In genomic region chr19:44800327-44800726, GRCm38 (mm10) we compare ENCODE assay signal across 23 mouse cellular contexts. TPM values are rescaled to one million over a fixed set of nuclear protein-coding genes. Genes with fewer than 3 reads are reported as not detected.
DNase-seq lines count a peak whose midpoint lies in the region; ATAC-seq and TF ChIP-seq lines count a peak whose summit lies in the region.
"Had no signal": no experiment of that assay in that cellular context is flagged by ENCODE, and none has a peak within 500 bp of the region (broad histone marks: within the 10 kb centered on the region; RNA-seq: fewer than 3 reads in every experiment).

No protein-coding gene starts in this region.

- no peak for ATAC-seq in neural tube, embryonic 15.5 days (ENCODE audit: low FRiP score)
- peak; percentile 38 for ATAC-seq in kidney, postnatal 0 days (replicated peaks; ENCODE audit: low FRiP score, low read depth)
- ATAC-seq: forebrain, embryonic 16.5 days; Patski had no signal

- H3K9me3 ChIP-seq in neural tube, embryonic 15.5 days (replicated peaks), result no peaks in the 10 kb centered on the region
- no peaks in the 10 kb centered on the region for H3K9me3 ChIP-seq in kidney, postnatal 0 days (replicated peaks; ENCODE audit: low read length)
- H3K9me3 ChIP-seq: embryonic facial prominence, embryonic 12.5 days; heart, embryonic 13.5 days; limb, embryonic 12.5 days; liver, embryonic 13.5 days; midbrain, embryonic 10.5 days had no signal

- no peak overlapping the region for H3K9ac ChIP-seq in neural tube, embryonic 15.5 days (replicated peaks)
- H3K9ac ChIP-seq in kidney, postnatal 0 days (ENCODE audit: low read depth, low read length), result 0 out of 2 replicates have a peak overlapping the region, but pooled peaks have one; percentile 8
- H3K9ac ChIP-seq: embryonic facial prominence, embryonic 12.5 days; heart, embryonic 13.5 days; limb, embryonic 12.5 days; liver, embryonic 13.5 days; lung, embryonic 14.5 days had no signal

- 38% methylated on average over 6 of the region's 6 CpGs for WGBS in neural tube, embryonic 15.5 days
- WGBS in kidney, postnatal 0 days, result 22% methylated on average over 6 of the region's 6 CpGs

- peaks cover 2% of the 10 kb centered on the region; the same call in 1 of the 2 replicates for H3K27me3 ChIP-seq in neural tube, embryonic 15.5 days (replicated peaks)
- H3K27me3 ChIP-seq in kidney, postnatal 0 days (ENCODE audit: insufficient read depth, low read length), result no peaks in the 10 kb centered on the region
- H3K27me3 ChIP-seq: embryonic facial prominence, embryonic 12.5 days; Patski had no signal

- TF ChIP-seq CTCF in kidney, postnatal 0 days (IDR thresholded peaks at IDR 0.05; ENCODE audit: low read depth), result no peak

- peak; percentile 68 for DNase-seq in embryo, embryonic 10 days (ENCODE audit: low spot score)
- DNase-seq in embryo, embryonic 9.5 days (ENCODE audit: extremely low spot score), result no peak
- DNase-seq in neural tube, embryonic 10.5 days (ENCODE audit: extremely low spot score, low spot score), result peak; percentile 54
- peak; percentile 40 for DNase-seq in kidney, postnatal 0 days (ENCODE audit: low spot score)
- DNase-seq in yolk sac, embryonic 10.5 days (ENCODE audit: low spot score), result peak; percentile 63
- DNase-seq in thymus, postnatal 25 days, result no peak
- DNase-seq in retina, embryonic 14.5 days (ENCODE audit: low spot score), result no peak
- DNase-seq: adrenal gland, postnatal 25 days; cerebellum, adult 11-12 months; cerebellum, postnatal 14 days; liver, embryonic 13.5 days; lung, embryonic 14.5 days; lung, postnatal 4 days; thymus, postnatal 36 days had no signal

- H3K4me1 ChIP-seq in neural tube, embryonic 15.5 days, result peaks cover 50% of the 10 kb centered on the region
- H3K4me1 ChIP-seq in kidney, postnatal 0 days (replicated peaks; ENCODE audit: insufficient read depth, low read length), result peaks cover 18% of the 10 kb centered on the region
- H3K4me1 ChIP-seq: liver, embryonic 13.5 days had no signal

- no peaks in the 10 kb centered on the region for H3K36me3 ChIP-seq in neural tube, embryonic 15.5 days
- H3K36me3 ChIP-seq in kidney, postnatal 0 days (ENCODE audit: insufficient read depth, low read length), result peaks cover under 1% of the 10 kb centered on the region; the same call in 1 of the 2 replicates
- H3K36me3 ChIP-seq: embryonic facial prominence, embryonic 12.5 days; heart, embryonic 13.5 days; limb, embryonic 12.5 days; liver, embryonic 13.5 days; midbrain, embryonic 10.5 days had no signal

- H3K27ac ChIP-seq in neural tube, embryonic 15.5 days (replicated peaks), result no peak overlapping the region
- peak overlapping the region; percentile 13; the same call in 1 of the 2 replicates for H3K27ac ChIP-seq in kidney, postnatal 0 days
- H3K27ac ChIP-seq: embryonic facial prominence, embryonic 12.5 days; heart, embryonic 13.5 days; limb, embryonic 12.5 days; liver, embryonic 13.5 days; midbrain, embryonic 10.5 days had no signal

- H3K4me3 ChIP-seq in neural tube, embryonic 15.5 days (replicated peaks), result no peak overlapping the region
- H3K4me3 ChIP-seq in kidney, postnatal 0 days (replicated peaks; ENCODE audit: low read depth, low read length), result no peak overlapping the region
- H3K4me3 ChIP-seq: embryonic facial prominence, embryonic 12.5 days; erythroblast, embryonic 14.5 days; heart, embryonic 13.5 days; limb, embryonic 12.5 days; liver, embryonic 13.5 days; midbrain, embryonic 10.5 days had no signal

- no peak overlapping the region for H3K4me2 ChIP-seq in neural tube, embryonic 15.5 days
- no peak overlapping the region for H3K4me2 ChIP-seq in kidney, postnatal 0 days (ENCODE audit: low read length)
- H3K4me2 ChIP-seq: embryonic facial prominence, embryonic 12.5 days; heart, embryonic 13.5 days; limb, embryonic 12.5 days; liver, embryonic 13.5 days; lung, embryonic 14.5 days had no signal

RNA-seq across cellular contexts. Expression of gene Pax2, which starts 44.5 kb away (rescaled TPM):
- polyA plus RNA-seq in neural tube, embryonic 15.5 days (2015; fragmentation: Nextera tagmentation; extraction: Ambion mirVana), result 16.5 and 20.5 TPM in 2 replicates
- 27.4 and 29.6 TPM in 2 replicates for polyA plus RNA-seq in kidney, postnatal 0 days (2015; fragmentation: Nextera tagmentation; extraction: Ambion mirVana)
- polyA plus RNA-seq: erythroblast, embryonic 14.5 days; forebrain, embryonic 16.5 days; heart, embryonic 13.5 days; large intestine, adult 2 months; limb, embryonic 12.5 days; liver, embryonic 13.5 days had no signal

Comparison
In these comparisons a context has a peak if more than half of its experiments do, and no peak if none do; other contexts are left out.
1. DNase-seq: peak in embryo, embryonic 10 days (single experiment), neural tube, embryonic 10.5 days (single experiment), kidney, postnatal 0 days (single experiment) and yolk sac, embryonic 10.5 days (single experiment); none in embryo, embryonic 9.5 days (single experiment), thymus, postnatal 25 days (single experiment) and retina, embryonic 14.5 days (single experiment).